Mouse (Mus musculus): ENCODE data around the gene Rnaset2a.
"Not testable (repeated sequence)": the region's sequence is repeated elsewhere in the genome, so short reads cannot be mapped to it uniquely, and the experiment has no call there.

- not testable (repeated sequence) for TF ChIP-seq CTCF (IDR thresholded peaks at IDR 0.05; ENCODE audit: low read depth, low read length); GATA1 (IDR thresholded peaks at IDR 0.05; ENCODE audit: borderline replicate concordance, low read length); TAL1 (conservative IDR thresholded peaks at IDR 0.05; ENCODE audit: low read depth, low read length); GATA2 (IDR thresholded peaks at IDR 0.05; ENCODE audit: borderline replicate concordance, low read depth, low read length)
Measured at GRCm38 (mm10) chr17:8116928-8117327, 31.0 kb downstream of the Rnaset2a start.
